Mouse (Mus musculus) olfactory bulb, adult 2 months (tissue): ENCODE results near the gene Txndc5.

Source experiments
- CTCF ChIP-seq: fragments of 200-500 bp; IDR thresholded peaks from 2 replicates; pipeline ENCODE4 v1.5.1; 2012; ENCODE audit warnings: low read depth, mild to moderate bottlenecking, low read length, moderate library complexity; ENCODE audit not compliant: insufficient read depth
- POLR2A ChIP-seq: fragments of 200-500 bp; IDR thresholded peaks from 2 replicates; pipeline ENCODE4 v1.6.1; 2012; ENCODE audit warnings: mild to moderate bottlenecking, low read depth, low read length, moderate library complexity; ENCODE audit not compliant: insufficient read depth

- TF ChIP-seq CTCF (no peak), POLR2A (no peak)
Measured at GRCm38 (mm10) chr13:38486767-38487166, 41.9 kb downstream of the Txndc5 start.
